Comparison of ENCODE assay signal across 19 mouse cellular contexts in genomic region chr2:79290149-79290548, GRCm38 (mm10).
"Had no signal": no experiment of that assay in that cellular context is flagged by ENCODE, and none has a peak within 500 bp of the region (broad histone marks: within the 10 kb centered on the region; RNA-seq: fewer than 3 reads in every experiment).

No protein-coding gene starts in this region.

- H3K4me3 ChIP-seq: limb, embryonic 12.5 days; limb, embryonic 15.5 days; liver, embryonic 13.5 days; midbrain, embryonic 12.5 days; midbrain, embryonic 15.5 days; neural tube, embryonic 12.5 days; neural tube, embryonic 15.5 days; stomach, embryonic 15.5 days had no signal

- H3K27ac ChIP-seq: kidney, postnatal 0 days; limb, embryonic 12.5 days; limb, embryonic 15.5 days; liver, embryonic 13.5 days; midbrain, embryonic 12.5 days; midbrain, embryonic 15.5 days; neural tube, embryonic 12.5 days; neural tube, embryonic 15.5 days; stomach, embryonic 15.5 days had no signal

- ATAC-seq: midbrain, embryonic 15.5 days had no signal

- DNase-seq: kidney, adult 2 months; kidney, postnatal 25 days; left cerebral cortex, postnatal 4 days; liver, embryonic 13.5 days; lung, adult 2 months; lung, postnatal 14 days; lung, postnatal 4 days; right cerebral cortex, adult 18-20 months; right cerebral cortex, postnatal 25 days; spleen, adult 18-20 months; thymus, postnatal 36 days had no signal
